Mouse (Mus musculus): ENCODE data around the gene 1700023F06Rik. TPM values are rescaled to one million over a fixed set of nuclear protein-coding genes. Genes with fewer than 3 reads are reported as not detected.

The 1700023F06Rik gene
- polyA plus RNA-seq, 1 experiment from 2014 or later: 1.3 TPM

GRCm38 (mm10) chr11:103170111-103170493 is 38.3 kb downstream of the 1700023F06Rik start:
- Histone ChIP-seq H3K27me3 (peaks cover 70% of the 10 kb centered on the region), H3K9ac (peak overlapping the region; percentile 76; the same call in 1 of the 2 replicates), H3K9me3 (no peaks in the 10 kb centered on the region), H3K4me2 (peak overlapping the region; percentile 83), H3K4me1 (replicated peaks) (peaks cover 42% of the 10 kb centered on the region), H3K27ac (0 out of 2 replicates have a peak overlapping the region, but pooled peaks have one; percentile 48), H3K36me3 (no peaks in the 10 kb centered on the region), H3K4me3 (peak overlapping the region; percentile 74)
- WGBS: 42% methylated on average over 3 of the region's 3 CpGs
- ATAC-seq (ENCODE audit: low FRiP score): 0 out of 2 replicates have a peak, but pooled peaks have one; percentile 1

GRCm38 (mm10) chr11:103169664-103170063 is 38.7 kb downstream of the 1700023F06Rik start:
- no peak overlapping the region for H3K27ac ChIP-seq
- peaks cover 38% of the 10 kb centered on the region for H3K4me1 ChIP-seq (replicated peaks)
- no peak for ATAC-seq (ENCODE audit: low FRiP score)
- peak overlapping the region; percentile 83 for H3K4me2 ChIP-seq
- H3K9ac ChIP-seq: peak overlapping the region; percentile 76; the same call in 1 of the 2 replicates
- peaks cover 66% of the 10 kb centered on the region for H3K27me3 ChIP-seq
- H3K36me3 ChIP-seq: no peaks in the 10 kb centered on the region
- peak overlapping the region; percentile 74; the same call in 1 of the 2 replicates for H3K4me3 ChIP-seq
- no peaks in the 10 kb centered on the region for H3K9me3 ChIP-seq
- WGBS: 91% methylated on average over 5 of the region's 5 CpGs

- WGBS: 24% methylated on average over 9 of the region's 9 CpGs
- no peak for ATAC-seq (ENCODE audit: low FRiP score)
- peaks cover 38% of the 10 kb centered on the region for H3K4me1 ChIP-seq (replicated peaks)
- no peak overlapping the region for H3K4me3 ChIP-seq
- peaks cover 61% of the 10 kb centered on the region for H3K27me3 ChIP-seq
- H3K36me3 ChIP-seq: no peaks in the 10 kb centered on the region
- H3K9ac ChIP-seq: no peak overlapping the region
- no peak overlapping the region for H3K27ac ChIP-seq
- H3K4me2 ChIP-seq: no peak overlapping the region
- H3K9me3 ChIP-seq: no peaks in the 10 kb centered on the region
Observed at GRCm38 (mm10) chr11:103168690-103169390, 39.5 kb downstream of the 1700023F06Rik start.

- no peaks in the 10 kb centered on the region for H3K36me3 ChIP-seq
- 38% methylated on average over 10 of the region's 10 CpGs for WGBS
- no peak overlapping the region for H3K9ac ChIP-seq
Observed at GRCm38 (mm10) chr11:103164391-103164790, 44.0 kb downstream of the 1700023F06Rik start.

GRCm38 (mm10) chr11:103162132-103162531 is 46.2 kb downstream of the 1700023F06Rik start:
- Histone ChIP-seq H3K4me3 (no peak overlapping the region), H3K9ac (no peak overlapping the region), H3K4me1 (replicated peaks) (peaks cover 9% of the 10 kb centered on the region), H3K4me2 (no peak overlapping the region), H3K9me3 (no peaks in the 10 kb centered on the region), H3K27me3 (peaks cover 4% of the 10 kb centered on the region; the same call in 1 of the 2 replicates), H3K27ac (no peak overlapping the region), H3K36me3 (no peaks in the 10 kb centered on the region)
- 92% methylated on average over 5 of the region's 5 CpGs for WGBS
- ATAC-seq (ENCODE audit: low FRiP score): no peak

More at GRCm38 (mm10) chr11:103164391-103164790, 44.0 kb downstream of the 1700023F06Rik start:
- no peaks in the 10 kb centered on the region for H3K9me3 ChIP-seq
- no peak overlapping the region for H3K27ac ChIP-seq
- H3K27me3 ChIP-seq: peaks cover 18% of the 10 kb centered on the region
- H3K4me2 ChIP-seq: no peak overlapping the region
- no peak for ATAC-seq (ENCODE audit: low FRiP score)
- H3K4me3 ChIP-seq: no peak overlapping the region
- peaks cover 8% of the 10 kb centered on the region for H3K4me1 ChIP-seq (replicated peaks)

- Histone ChIP-seq H3K4me3 (no peak overlapping the region), H3K4me1 (replicated peaks) (peaks cover 9% of the 10 kb centered on the region), H3K27ac (no peak overlapping the region), H3K27me3 (peaks cover 4% of the 10 kb centered on the region; the same call in 1 of the 2 replicates), H3K36me3 (no peaks in the 10 kb centered on the region), H3K9me3 (no peaks in the 10 kb centered on the region), H3K9ac (no peak overlapping the region), H3K4me2 (no peak overlapping the region)
- 83% methylated on average over 7 of the region's 7 CpGs for WGBS
- ATAC-seq (ENCODE audit: low FRiP score): no peak
Observed at GRCm38 (mm10) chr11:103161449-103161848, 46.9 kb downstream of the 1700023F06Rik start.

GRCm38 (mm10) chr11:103160738-103161137 is 47.6 kb downstream of the 1700023F06Rik start:
- Histone ChIP-seq H3K27ac (no peak overlapping the region), H3K4me1 (replicated peaks) (peaks cover 9% of the 10 kb centered on the region), H3K27me3 (peaks cover under 1% of the 10 kb centered on the region; the same call in 1 of the 2 replicates), H3K4me2 (no peak overlapping the region), H3K36me3 (no peaks in the 10 kb centered on the region), H3K9me3 (no peaks in the 10 kb centered on the region), H3K4me3 (no peak overlapping the region), H3K9ac (no peak overlapping the region)
- 88% methylated on average over 11 of the region's 11 CpGs for WGBS
- no peak for ATAC-seq (ENCODE audit: low FRiP score)

GRCm38 (mm10) chr11:103158621-103159478 is 49.5 kb downstream of the 1700023F06Rik start:
- Histone ChIP-seq H3K9ac (no peak overlapping the region), H3K27me3 (no peaks in the 10 kb centered on the region), H3K4me2 (peak overlapping the region; percentile 44), H3K4me1 (replicated peaks) (peaks cover 9% of the 10 kb centered on the region), H3K4me3 (peak overlapping the region; percentile 20), H3K27ac (peak overlapping the region; percentile 18; the same call in 1 of the 2 replicates), H3K36me3 (no peaks in the 10 kb centered on the region), H3K9me3 (no peaks in the 10 kb centered on the region)
- 1% methylated on average over 25 of the region's 25 CpGs for WGBS
- peak; percentile 94 for ATAC-seq (ENCODE audit: low FRiP score)

GRCm38 (mm10) chr11:103149771-103150170 is 58.6 kb downstream of the 1700023F06Rik start:
- no peak for ATAC-seq (ENCODE audit: low FRiP score)
- Histone ChIP-seq H3K27me3 (no peaks in the 10 kb centered on the region), H3K4me2 (no peak overlapping the region), H3K4me3 (no peak overlapping the region), H3K4me1 (replicated peaks) (peaks cover under 1% of the 10 kb centered on the region), H3K27ac (no peak overlapping the region), H3K36me3 (no peaks in the 10 kb centered on the region), H3K9ac (no peak overlapping the region), H3K9me3 (no peaks in the 10 kb centered on the region)
- WGBS: 94% methylated on average over 4 of the region's 4 CpGs

Other genes with a start within 250 kb of the 1700023F06Rik start
- 37.8 and 44.5 TPM in 2 replicates for gene Nmt1, start 180.4 kb downstream of the 1700023F06Rik start, polyA plus RNA-seq (2015; fragmentation: Nextera tagmentation; extraction: Ambion mirVana)
- gene Dcakd, start 180.2 kb downstream of the 1700023F06Rik start, polyA plus RNA-seq (2015; fragmentation: Nextera tagmentation; extraction: Ambion mirVana): 164 and 165 TPM in 2 replicates
- 1.5 and 1.9 TPM in 2 replicates for gene Plcd3, start 106.9 kb downstream of the 1700023F06Rik start, polyA plus RNA-seq (2015; fragmentation: Nextera tagmentation; extraction: Ambion mirVana)
- gene Acbd4, start 106.9 kb downstream of the 1700023F06Rik start, polyA plus RNA-seq (2015; fragmentation: Nextera tagmentation; extraction: Ambion mirVana): 7.3 and 9.0 TPM in 2 replicates
- 3.6 and 4.3 TPM in 2 replicates for gene Hexim1, start 92.3 kb downstream of the 1700023F06Rik start, polyA plus RNA-seq (2015; fragmentation: Nextera tagmentation; extraction: Ambion mirVana)
- gene Hexim2, start 76.1 kb downstream of the 1700023F06Rik start, polyA plus RNA-seq (2015; fragmentation: Nextera tagmentation; extraction: Ambion mirVana): 21.3 and 22.3 TPM in 2 replicates
- 3.1 and 3.3 TPM in 2 replicates for gene Fmnl1, start 37.5 kb downstream of the 1700023F06Rik start, polyA plus RNA-seq (2015; fragmentation: Nextera tagmentation; extraction: Ambion mirVana)
- gene Spata32, start 9.9 kb upstream of the 1700023F06Rik start, polyA plus RNA-seq (2015; fragmentation: Nextera tagmentation; extraction: Ambion mirVana): 0.40 and 0.58 TPM in 2 replicates
- 3.2 and 3.4 TPM in 2 replicates for gene Map3k14, start 58.9 kb upstream of the 1700023F06Rik start, polyA plus RNA-seq (2015; fragmentation: Nextera tagmentation; extraction: Ambion mirVana)
- gene Arhgap27, start 155.1 kb upstream of the 1700023F06Rik start, polyA plus RNA-seq (2015; fragmentation: Nextera tagmentation; extraction: Ambion mirVana): 3.2 and 3.4 TPM in 2 replicates
- gene Plekhm1, start 204.1 kb upstream of the 1700023F06Rik start, polyA plus RNA-seq (2015; fragmentation: Nextera tagmentation; extraction: Ambion mirVana): 9.1 TPM in 2 replicates